Mouse (Mus musculus) cerebellum, postnatal 4 days (tissue): ENCODE results near the gene Dtx2.
"Not testable (repeated sequence)": the region's sequence is repeated elsewhere in the genome, so short reads cannot be mapped to it uniquely, and the experiment has no call there.

ENCODE experiments used
- DNase-seq, 2 experiments: peaks; one replicate each; pipeline ENCODE4 v3.0.0; 2022; ENCODE audit warnings: low spot score in 2 of 2, mixed read lengths in 1 of 2

The Dtx2 gene

GRCm38 (mm10) chr5:136025712-136026111, 31.1 kb downstream of the Dtx2 start:
- peak in 1 of 2 experiments; percentile 31 for DNase-seq

- no peak for DNase-seq
Observed at GRCm38 (mm10) chr5:136026859-136027258, 32.3 kb downstream of the Dtx2 start.

GRCm38 (mm10) chr5:136027612-136028311, 33.2 kb downstream of the Dtx2 start:
- no peak for DNase-seq

GRCm38 (mm10) chr5:136034868-136035267, 40.3 kb downstream of the Dtx2 start:
- no peak for DNase-seq

- DNase-seq, result no peak
Observed at GRCm38 (mm10) chr5:136035285-136035684, 40.7 kb downstream of the Dtx2 start.

GRCm38 (mm10) chr5:136036667-136037066, 42.1 kb downstream of the Dtx2 start:
- DNase-seq, result no peak

GRCm38 (mm10) chr5:136038258-136039214, 43.9 kb downstream of the Dtx2 start, which contains the start of gene Upk3b:
Gene Upk3b, plus strand, starts transcription at chr5:136038496.
- no peak for DNase-seq

GRCm38 (mm10) chr5:136040210-136040609, 45.6 kb downstream of the Dtx2 start:
- no peak for DNase-seq

- no peak for DNase-seq
Observed at GRCm38 (mm10) chr5:136041260-136041659, 46.7 kb downstream of the Dtx2 start.

GRCm38 (mm10) chr5:136041666-136042065, 47.1 kb downstream of the Dtx2 start:
- no peak for DNase-seq

GRCm38 (mm10) chr5:136044865-136045264, 50.3 kb downstream of the Dtx2 start:
- no peak for DNase-seq

- no peak for DNase-seq
Observed at GRCm38 (mm10) chr5:136045408-136045807, 50.8 kb downstream of the Dtx2 start.

- DNase-seq, result peak; percentile 72 to 90
Observed at GRCm38 (mm10) chr5:136045987-136046386, 51.4 kb downstream of the Dtx2 start.

GRCm38 (mm10) chr5:136048541-136048940, 53.9 kb downstream of the Dtx2 start:
- DNase-seq, result not testable (repeated sequence)

GRCm38 (mm10) chr5:136049926-136050325, 55.3 kb downstream of the Dtx2 start:
- DNase-seq, result no peak

GRCm38 (mm10) chr5:136051231-136052085, 56.9 kb downstream of the Dtx2 start:
- DNase-seq, result peak in 1 of 2 experiments; percentile 18

GRCm38 (mm10) chr5:136052861-136053655, 58.5 kb downstream of the Dtx2 start:
- no peak for DNase-seq

GRCm38 (mm10) chr5:136054301-136055077, 59.9 kb downstream of the Dtx2 start, which contains the start of gene Upk3bl:
Gene Upk3bl, plus strand, starts transcription at chr5:136054492.
- DNase-seq, result no peak

GRCm38 (mm10) chr5:136056062-136056461, 61.5 kb downstream of the Dtx2 start:
- DNase-seq, result no peak

GRCm38 (mm10) chr5:136057085-136057484, 62.5 kb downstream of the Dtx2 start:
- DNase-seq, result no peak
